Mouse (Mus musculus) neutrophil, adult 65 days (primary cell): Measurements from ENCODE around the gene Calhm2. TPM values are rescaled to one million over a fixed set of nuclear protein-coding genes. Genes with fewer than 3 reads are reported as not detected.

Source experiments
- total RNA-seq: library from RNA; stranded (reverse); gene quantifications from 2 replicates; pipeline ENCODE4 v1.2.4, GENCODE M21; 2023

Gene Calhm2
- 4.6 and 5.4 TPM in 2 replicates for total RNA-seq

GRCm38 (mm10) chr19:47137771-47138421, at the start of gene Calhm2:
Calhm2 (minus strand) TSS chr19:47138294.

GRCm38 (mm10) chr19:47178431-47179271, 40.6 kb upstream of the Calhm2 start, which contains the start of gene Neurl1a:
Neurl1a (plus strand) TSS chr19:47178820.

GRCm38 (mm10) chr19:47157664-47158063, 19.6 kb upstream of the Calhm2 start, which contains the start of gene Calhm3:
Calhm3 (minus strand) TSS chr19:47157764.

GRCm38 (mm10) chr19:47144154-47144553, 6.1 kb upstream of the Calhm2 start, which contains the start of gene Calhm1:
Calhm1 (minus strand) TSS chr19:47144254.

GRCm38 (mm10) chr19:47090550-47091156, 47.4 kb downstream of the Calhm2 start, which contains the start of the genes Usmg5 and Pdcd11:
Usmg5 (minus strand) TSS chr19:47090647.
Pdcd11 (plus strand) TSS chr19:47090768.

GRCm38 (mm10) chr19:47067096-47067882, 70.8 kb downstream of the Calhm2 start, which contains the start of gene Taf5:
Taf5 (plus strand) TSS chr19:47067746.

Other genes starting within 250 kb of the Calhm2 start
- not detected in 2 replicates for gene Ina, start 123.6 kb downstream of the Calhm2 start, total RNA-seq
- 94.5 and 127 TPM in 2 replicates for gene Nt5c2, start 123.1 kb downstream of the Calhm2 start, total RNA-seq
- 0.63 and 1.5 TPM in 2 replicates for gene Pcgf6, start 87.4 kb downstream of the Calhm2 start, total RNA-seq
- gene Taf5, start 70.5 kb downstream of the Calhm2 start, total RNA-seq, result 8.3 and 10.1 TPM in 2 replicates
- gene Usmg5, start 47.6 kb downstream of the Calhm2 start, total RNA-seq, result 83.9 and 142 TPM in 2 replicates
- gene Pdcd11, start 47.5 kb downstream of the Calhm2 start, total RNA-seq, result 6.5 and 8.8 TPM in 2 replicates
- not detected in 2 replicates for gene Calhm1, start 6.0 kb upstream of the Calhm2 start, total RNA-seq
- gene Calhm3, start 19.5 kb upstream of the Calhm2 start, total RNA-seq, result not detected in 2 replicates
- gene Neurl1a, start 40.5 kb upstream of the Calhm2 start, total RNA-seq, result 0.32 TPM in 1 of 2 replicates, not detected in the other